Mouse (Mus musculus): ENCODE data around the gene Nup54. TPM values are rescaled to one million over a fixed set of nuclear protein-coding genes. Genes with fewer than 3 reads are reported as not detected.

Gene Nup54
- total RNA-seq, 2 experiments from 2014 or later, result 75.8 to 106 TPM

DNA sequence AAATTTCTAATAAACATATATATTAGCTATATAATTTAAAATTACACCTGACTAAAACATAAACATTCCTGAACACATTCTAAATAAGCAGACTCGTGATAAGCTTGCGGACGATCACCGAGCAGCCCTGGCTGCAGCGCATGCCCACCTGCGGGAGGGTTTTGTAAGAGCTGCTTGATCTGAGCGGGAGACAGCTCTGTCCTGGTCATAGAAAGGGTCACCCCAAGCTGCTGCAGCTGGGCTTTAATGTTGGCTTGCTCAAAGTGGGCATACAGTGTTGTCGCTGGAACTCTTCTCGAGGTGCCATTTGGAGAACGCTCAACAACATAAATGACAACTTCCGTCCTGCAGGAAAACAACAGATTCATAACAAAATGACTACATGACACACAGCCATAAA is 10.9 kb downstream of the Nup54 start:
- no peak for ATAC-seq (replicated peaks; ENCODE audit: low FRiP score, low TSS enrichment, poor library complexity, severe bottlenecking)

DNA sequence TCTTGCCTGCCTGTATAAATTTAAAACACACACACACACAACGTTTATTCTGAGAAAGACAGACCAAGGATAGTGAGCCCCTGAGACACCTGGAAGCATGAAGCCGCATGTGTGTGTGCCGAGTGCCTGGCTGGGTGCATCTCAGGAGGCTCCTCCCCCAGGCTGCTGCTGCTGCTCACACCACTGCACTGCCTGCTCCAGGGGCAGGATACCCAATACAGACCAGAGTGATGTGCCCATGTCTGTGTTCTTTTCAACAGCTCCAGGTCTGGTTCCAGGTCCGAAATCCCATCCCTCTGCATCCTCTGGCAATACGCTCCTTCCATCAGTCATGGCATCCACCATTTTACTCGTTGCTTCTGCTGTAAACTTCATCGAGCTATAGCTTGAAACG is 21.0 kb downstream of the Nup54 start:
- ATAC-seq (replicated peaks; ENCODE audit: low FRiP score, low TSS enrichment, poor library complexity, severe bottlenecking), result no peak

DNA sequence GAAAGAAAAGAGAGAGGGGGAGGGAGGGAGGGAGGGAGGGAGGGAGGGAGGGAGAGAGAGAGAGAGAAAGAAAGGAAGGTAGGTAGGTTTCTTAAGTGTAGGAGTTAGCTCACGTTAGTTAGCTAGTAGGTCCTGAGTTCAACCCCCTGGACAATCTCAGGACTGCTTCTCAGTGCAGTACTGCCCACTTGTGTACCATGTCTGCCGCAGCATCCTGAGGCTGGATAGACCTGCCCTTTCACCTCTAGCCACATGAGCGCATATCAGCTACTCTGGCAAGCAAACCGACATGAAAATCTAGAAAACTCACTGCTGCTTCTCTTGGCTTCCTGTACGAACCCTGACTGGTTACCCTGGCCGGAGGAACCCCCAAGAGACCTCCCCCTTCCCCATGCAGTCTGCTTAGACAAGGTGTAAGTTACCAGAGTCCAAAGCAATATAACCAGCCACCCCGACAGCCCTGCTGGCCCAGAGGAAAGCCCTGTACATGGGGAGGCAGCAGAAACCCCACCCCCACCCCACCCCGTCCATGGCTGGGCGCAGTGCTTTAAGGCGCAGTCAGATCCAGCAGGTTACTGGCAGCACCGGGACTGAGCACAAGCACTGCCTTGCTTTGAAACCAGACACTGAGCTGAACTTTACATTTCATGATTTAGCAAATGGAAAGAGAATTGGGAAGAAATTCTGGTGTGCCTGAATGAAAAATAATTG is 21.6 kb downstream of the Nup54 start:
- ATAC-seq (replicated peaks; ENCODE audit: low FRiP score, low TSS enrichment, poor library complexity, severe bottlenecking), result no peak

GRCm38 (mm10) chr5:92411461-92412140 is 23.4 kb downstream of the Nup54 start:
- ATAC-seq (replicated peaks; ENCODE audit: low FRiP score, low TSS enrichment, poor library complexity, severe bottlenecking), result peak; percentile 64

GRCm38 (mm10) chr5:92410486-92410885 is 24.5 kb downstream of the Nup54 start:
- no peak for ATAC-seq (replicated peaks; ENCODE audit: low FRiP score, low TSS enrichment, poor library complexity, severe bottlenecking)

- ATAC-seq (replicated peaks; ENCODE audit: low FRiP score, low TSS enrichment, poor library complexity, severe bottlenecking), result no peak
Measured at GRCm38 (mm10) chr5:92409361-92410155, 25.5 kb downstream of the Nup54 start.

DNA sequence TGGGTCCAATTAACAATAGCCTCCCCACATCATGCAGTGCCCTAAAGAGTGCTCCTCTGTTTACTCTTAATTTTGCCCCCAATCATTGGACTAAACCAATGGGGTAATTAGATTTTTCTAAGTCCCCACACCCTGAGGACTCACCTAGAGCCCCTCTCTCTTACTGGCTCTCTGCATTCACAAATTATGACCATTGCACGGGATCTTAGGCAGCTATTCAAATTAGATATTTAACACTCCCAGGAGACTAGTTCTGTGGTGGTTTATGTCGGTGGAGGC is 30.7 kb downstream of the Nup54 start:
- ATAC-seq (replicated peaks; ENCODE audit: low FRiP score, low TSS enrichment, poor library complexity, severe bottlenecking), result no peak

- ATAC-seq (replicated peaks; ENCODE audit: low FRiP score, low TSS enrichment, poor library complexity, severe bottlenecking), result no peak
Measured at GRCm38 (mm10) chr5:92403562-92404399, 31.2 kb downstream of the Nup54 start.

DNA sequence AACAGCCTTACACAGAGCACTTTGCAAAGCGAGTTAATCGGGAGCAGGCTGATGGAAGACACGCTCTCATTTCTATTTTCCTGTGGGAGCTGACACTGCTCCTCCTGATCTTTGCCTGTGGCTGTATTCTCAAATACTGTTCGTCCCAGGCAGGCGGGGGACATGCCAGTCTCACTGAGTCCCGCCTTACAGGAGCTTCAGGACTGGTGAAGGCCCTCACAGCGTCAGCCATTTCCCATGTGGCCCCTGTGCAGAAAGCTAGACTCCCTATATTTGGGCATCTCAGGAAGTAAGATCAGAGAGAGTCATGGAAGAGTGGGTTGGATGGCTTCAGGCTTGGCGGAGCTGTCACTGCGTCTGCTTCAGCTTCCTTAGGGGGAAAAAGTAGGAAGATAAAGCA is 32.2 kb downstream of the Nup54 start:
- ATAC-seq (replicated peaks; ENCODE audit: low FRiP score, low TSS enrichment, poor library complexity, severe bottlenecking), result no peak

GRCm38 (mm10) chr5:92398153-92398552 is 36.9 kb downstream of the Nup54 start:
- peak; percentile 79 for ATAC-seq (replicated peaks; ENCODE audit: low FRiP score, low TSS enrichment, poor library complexity, severe bottlenecking)

DNA sequence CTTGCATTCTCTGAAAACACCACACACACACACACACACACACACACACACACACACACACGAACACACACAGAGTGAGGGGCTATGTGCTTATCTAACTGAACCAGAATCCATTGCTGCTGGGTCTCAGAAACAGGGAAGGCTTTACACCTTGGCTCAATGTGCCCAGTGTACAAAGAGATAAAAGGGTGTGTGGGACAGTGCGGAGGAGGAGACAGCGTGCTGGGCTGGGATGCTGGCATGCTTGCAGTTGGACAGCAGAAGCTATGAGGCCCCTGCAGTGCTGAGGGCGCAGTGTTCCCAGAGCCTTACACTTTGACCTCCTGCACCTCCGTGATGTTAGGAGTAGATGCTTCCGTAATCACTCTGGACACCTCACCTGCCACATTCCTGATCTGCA is 38.5 kb downstream of the Nup54 start:
- peak; percentile 87 for ATAC-seq (replicated peaks; ENCODE audit: low FRiP score, low TSS enrichment, poor library complexity, severe bottlenecking)

- ATAC-seq (replicated peaks; ENCODE audit: low FRiP score, low TSS enrichment, poor library complexity, severe bottlenecking), result no peak
Measured at GRCm38 (mm10) chr5:92395764-92396163, 39.3 kb downstream of the Nup54 start.

GRCm38 (mm10) chr5:92393863-92394262 is 41.2 kb downstream of the Nup54 start:
- ATAC-seq (replicated peaks; ENCODE audit: low FRiP score, low TSS enrichment, poor library complexity, severe bottlenecking), result peak; percentile 56

GRCm38 (mm10) chr5:92392542-92392941 is 42.5 kb downstream of the Nup54 start:
- no peak for ATAC-seq (replicated peaks; ENCODE audit: low FRiP score, low TSS enrichment, poor library complexity, severe bottlenecking)

- ATAC-seq (replicated peaks; ENCODE audit: low FRiP score, low TSS enrichment, poor library complexity, severe bottlenecking), result no peak
Measured at GRCm38 (mm10) chr5:92390615-92391014, 44.4 kb downstream of the Nup54 start.

GRCm38 (mm10) chr5:92389977-92390376 is 45.0 kb downstream of the Nup54 start:
- no peak for ATAC-seq (replicated peaks; ENCODE audit: low FRiP score, low TSS enrichment, poor library complexity, severe bottlenecking)

DNA sequence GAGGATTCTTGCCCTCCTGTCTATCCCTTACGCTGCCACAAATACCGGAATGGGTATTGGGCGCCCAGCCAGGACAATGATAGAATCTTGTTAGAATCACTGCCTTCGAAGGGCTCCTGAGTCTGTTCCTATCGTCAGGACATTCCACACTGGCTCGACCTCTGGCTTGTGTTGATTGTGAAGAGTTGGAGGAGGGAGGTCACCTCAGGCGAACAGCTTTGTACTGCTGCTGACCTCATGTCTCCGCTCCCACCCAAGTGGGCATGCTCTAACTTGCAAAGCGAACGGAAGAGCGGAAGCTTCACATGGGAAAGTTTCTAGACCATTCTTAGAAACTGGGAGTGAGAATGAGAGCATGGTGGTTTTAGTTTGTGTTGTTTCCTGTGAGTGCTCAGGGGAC is 47.6 kb downstream of the Nup54 start:
- ATAC-seq (replicated peaks; ENCODE audit: low FRiP score, low TSS enrichment, poor library complexity, severe bottlenecking), result no peak

GRCm38 (mm10) chr5:92386643-92387042 is 48.4 kb downstream of the Nup54 start:
- ATAC-seq (replicated peaks; ENCODE audit: low FRiP score, low TSS enrichment, poor library complexity, severe bottlenecking), result peak; percentile 54

- ATAC-seq (replicated peaks; ENCODE audit: low FRiP score, low TSS enrichment, poor library complexity, severe bottlenecking), result no peak
Measured at GRCm38 (mm10) chr5:92386102-92386501, 48.9 kb downstream of the Nup54 start.

- peak; percentile 72 for ATAC-seq (replicated peaks; ENCODE audit: low FRiP score, low TSS enrichment, poor library complexity, severe bottlenecking)
Measured at GRCm38 (mm10) chr5:92384855-92385254, 50.2 kb downstream of the Nup54 start.

Measured in megakaryocyte-erythroid progenitor cell, adult 5-6 weeks (primary cell).